Mouse (Mus musculus) heart, postnatal 25 days (tissue): Measurements from ENCODE around the gene Fosb. TPM values are rescaled to one million over a fixed set of nuclear protein-coding genes. Genes with fewer than 3 reads are reported as not detected.

Source experiments
- DNase-seq: peaks from one replicate; pipeline ENCODE4 v3.0.0; 2022; ENCODE audit warnings: low spot score
- intact Hi-C: fragments of 180-260 bp; cut with DNase I; formaldehyde crosslinking; loops from one replicate; pipeline ENCODE4 v1.15.1; 2025
- total RNA-seq, 2 experiments: library from RNA; stranded (reverse); gene quantifications; 2 replicates each; pipeline ENCODE4 v1.2.3; 2021

Gene Fosb
- total RNA-seq, 2 experiments from 2014 or later = 0.59 to 0.81 TPM

DNA sequence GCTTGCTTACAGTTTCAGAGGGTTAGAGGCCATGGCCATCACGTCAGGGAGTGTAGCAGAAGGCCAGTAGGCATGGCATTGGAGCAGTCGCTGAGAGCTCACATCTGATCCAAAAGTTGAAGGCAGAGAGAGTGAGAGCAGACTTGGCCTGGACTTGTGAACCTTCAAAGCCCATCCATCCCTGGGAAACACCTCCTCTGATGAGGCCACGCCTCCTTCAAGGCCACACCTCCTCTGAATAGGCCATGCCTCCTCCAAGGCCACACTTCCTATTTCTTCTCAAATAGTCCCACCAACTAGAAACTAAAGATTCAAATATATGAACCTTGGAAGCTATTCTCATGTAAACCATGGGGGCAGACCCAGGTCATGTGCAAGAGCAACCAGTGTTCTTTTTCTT lies 25.7 kb upstream of the Fosb start:
- no peak for DNase-seq
- intact Hi-C loops = no loop called here

DNA sequence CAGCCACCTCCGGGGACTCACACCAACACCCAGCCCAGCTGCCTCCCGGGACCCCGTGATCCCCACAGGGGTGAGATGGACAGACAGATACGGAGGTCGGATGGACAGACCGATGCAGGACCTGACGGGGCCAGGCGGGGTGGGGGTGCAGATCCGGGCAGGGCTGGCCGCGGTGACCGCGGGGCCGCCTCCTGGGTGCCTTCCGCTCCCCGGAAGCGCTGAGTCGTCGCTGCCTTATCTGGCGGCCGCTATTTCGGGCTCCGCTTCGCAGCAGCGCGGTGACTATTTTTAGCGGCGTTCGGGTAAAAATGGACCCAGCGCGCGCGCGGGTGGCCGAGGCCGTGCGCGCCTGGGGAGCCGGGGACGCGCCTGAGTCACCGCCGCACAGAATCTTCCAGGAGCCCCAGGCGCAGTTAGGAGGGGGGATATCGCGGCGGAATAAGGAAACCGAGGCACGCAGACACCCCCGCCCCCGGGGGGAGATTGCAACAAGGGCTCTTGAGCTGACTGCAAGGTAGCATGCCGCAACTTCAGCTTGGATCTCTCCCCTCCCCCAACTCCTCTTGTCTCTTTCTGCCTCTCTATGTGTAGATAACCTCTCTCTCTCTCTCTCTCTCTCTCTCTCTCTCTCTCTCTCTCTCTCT lies 23.0 kb upstream of the Fosb start:
- DNase-seq = peak; percentile 74
- intact Hi-C loops = no loop called here

DNA sequence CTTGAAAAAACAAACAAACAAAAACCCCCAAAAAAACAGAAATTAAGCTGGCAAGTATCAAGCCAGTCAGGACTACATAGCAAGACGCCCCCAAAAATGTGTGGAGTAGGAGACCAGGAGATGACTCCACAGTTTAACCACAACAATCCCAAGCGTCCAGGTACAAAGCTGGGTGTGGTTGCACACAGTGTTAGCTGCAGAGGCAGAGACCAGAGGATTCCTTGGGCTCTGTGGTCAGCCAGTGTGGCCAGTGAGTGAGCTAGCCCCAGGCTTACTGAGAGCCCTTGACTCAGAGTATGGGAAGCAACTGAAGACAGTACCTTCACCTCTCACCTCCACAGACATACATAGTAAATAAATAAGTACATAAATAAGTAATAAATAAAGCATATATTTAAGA lies 22.1 kb upstream of the Fosb start:
- intact Hi-C loops = no loop called here
- DNase-seq = no peak

DNA sequence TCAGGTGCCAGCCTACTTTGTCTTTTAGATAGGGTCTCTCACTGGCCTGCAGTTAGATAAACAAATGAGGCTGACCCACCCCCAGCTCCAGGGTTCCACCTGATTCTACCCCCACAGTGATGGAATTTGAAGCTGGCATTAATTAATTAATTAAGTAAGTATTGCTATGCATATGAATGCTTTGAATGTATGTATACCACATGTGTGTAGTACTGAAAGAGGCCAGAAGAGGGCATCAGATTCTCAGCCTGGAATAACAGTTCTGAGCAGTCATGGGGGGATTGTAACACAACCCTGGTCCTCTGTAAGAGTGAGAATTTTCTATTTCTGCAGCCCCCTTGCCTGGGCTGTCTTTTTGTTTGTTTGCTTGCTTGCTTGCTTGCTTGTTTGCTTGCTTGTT lies 18.6 kb upstream of the Fosb start:
- intact Hi-C loops = no loop called here
- no peak for DNase-seq

DNA sequence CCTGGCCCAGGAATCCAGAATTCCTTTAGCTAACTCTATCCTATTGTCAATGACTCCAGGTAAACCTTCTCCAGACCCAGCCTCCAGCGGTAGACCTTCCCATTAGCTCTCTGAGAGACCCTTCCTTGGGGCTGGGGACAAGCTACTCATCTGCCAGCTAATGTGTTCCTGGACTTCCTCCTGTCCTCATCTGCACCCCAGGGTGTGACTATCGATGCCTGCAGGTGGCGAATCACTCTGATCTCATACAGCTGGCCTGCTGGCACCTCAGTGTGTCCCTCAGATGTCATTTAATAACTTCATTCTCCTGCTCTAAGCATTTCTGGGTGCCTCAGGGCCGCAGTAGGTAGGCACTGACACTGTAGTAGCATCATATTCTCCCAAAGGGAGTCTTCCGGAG lies 17.9 kb upstream of the Fosb start:
- DNase-seq = no peak
- intact Hi-C loops = no loop called here

DNA sequence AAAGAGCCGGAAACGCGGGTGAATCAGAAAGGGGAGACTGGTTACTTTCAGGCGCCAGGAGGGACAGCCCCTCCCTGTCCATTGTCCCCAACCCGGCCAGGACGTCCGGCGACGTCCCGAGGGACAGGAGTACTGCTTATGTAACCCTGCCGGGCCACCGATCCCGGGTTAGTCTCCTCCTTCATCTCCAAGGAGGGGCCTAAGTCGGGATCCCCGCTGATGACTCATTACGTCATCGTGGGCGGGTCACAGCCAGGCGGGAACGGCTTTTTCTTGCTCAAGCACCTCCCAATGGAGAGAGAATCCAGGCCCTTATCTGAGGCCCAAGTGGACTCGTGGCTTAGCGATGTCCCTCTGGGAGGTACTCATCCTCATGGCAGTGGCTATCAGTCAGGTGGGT lies 17.3 kb upstream of the Fosb start:
- peak; percentile 95 for DNase-seq
- intact Hi-C loops = no loop called here

DNA sequence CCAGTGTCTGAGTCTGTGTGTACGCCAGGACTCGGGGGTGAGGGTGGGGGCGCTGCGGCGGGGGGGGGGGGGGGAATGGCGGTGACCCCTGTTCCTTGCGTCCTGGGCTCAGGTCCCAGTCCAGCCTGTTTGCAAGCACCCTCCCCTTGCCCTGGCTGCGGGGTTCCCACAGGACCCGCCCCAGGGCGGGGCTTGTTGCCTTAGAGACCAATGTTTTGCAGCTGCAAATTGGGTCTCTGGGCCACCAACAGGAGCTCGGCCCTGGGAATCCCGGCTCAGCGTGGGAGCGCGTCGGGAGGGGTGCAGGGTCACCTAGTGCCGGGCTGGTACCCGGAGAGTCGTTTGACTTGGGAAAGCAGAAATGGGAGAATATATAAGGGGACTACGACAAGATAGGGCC lies 16.5 kb upstream of the Fosb start:
- peak; percentile 88 for DNase-seq
- intact Hi-C loops = no loop called here

DNA sequence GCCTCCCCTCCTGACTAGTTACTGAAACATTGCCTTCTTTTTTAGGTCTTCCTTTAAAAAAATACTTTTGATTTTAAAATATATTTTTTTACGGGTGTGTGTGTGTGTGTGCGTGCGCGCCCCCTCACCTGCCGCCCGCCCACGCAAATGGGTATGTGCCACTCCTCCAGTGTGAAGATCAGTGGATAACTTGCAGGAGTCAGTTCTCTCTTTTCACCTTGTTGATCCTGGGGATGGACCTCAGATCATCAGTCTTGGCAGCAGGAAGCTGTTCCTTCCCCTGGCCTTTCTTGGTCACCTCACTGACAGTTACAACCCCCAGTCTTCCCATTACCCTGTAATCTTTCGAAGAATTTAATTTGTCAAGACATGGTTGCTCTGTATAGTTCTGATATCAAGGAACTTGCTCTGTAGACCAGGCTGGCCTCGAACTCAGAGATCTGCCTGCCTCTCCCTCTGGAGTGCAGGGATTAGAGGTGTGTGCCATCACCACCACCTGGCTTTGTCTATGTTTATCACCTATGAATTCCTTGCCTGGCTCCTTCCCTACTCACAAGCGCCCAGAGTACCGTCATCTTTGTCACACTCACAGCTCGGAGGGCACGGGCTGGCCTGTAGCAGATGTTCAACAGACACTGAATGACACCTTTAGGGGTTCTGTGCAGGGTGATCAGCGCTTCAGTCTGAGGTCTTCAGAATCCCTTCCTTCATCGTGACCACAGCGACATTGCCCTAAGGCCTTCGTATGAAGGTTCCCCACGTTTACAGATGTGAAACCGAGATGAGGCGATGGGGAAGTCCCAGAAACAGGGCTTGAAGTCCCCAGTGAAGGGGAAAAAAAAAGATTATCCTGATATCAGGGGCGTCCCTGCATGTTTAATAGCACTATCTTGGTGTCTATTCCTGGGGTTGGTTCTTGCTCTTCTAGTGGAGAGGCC lies 15.7 kb upstream of the Fosb start:
- intact Hi-C loops = no loop called here
- DNase-seq = no peak

DNA sequence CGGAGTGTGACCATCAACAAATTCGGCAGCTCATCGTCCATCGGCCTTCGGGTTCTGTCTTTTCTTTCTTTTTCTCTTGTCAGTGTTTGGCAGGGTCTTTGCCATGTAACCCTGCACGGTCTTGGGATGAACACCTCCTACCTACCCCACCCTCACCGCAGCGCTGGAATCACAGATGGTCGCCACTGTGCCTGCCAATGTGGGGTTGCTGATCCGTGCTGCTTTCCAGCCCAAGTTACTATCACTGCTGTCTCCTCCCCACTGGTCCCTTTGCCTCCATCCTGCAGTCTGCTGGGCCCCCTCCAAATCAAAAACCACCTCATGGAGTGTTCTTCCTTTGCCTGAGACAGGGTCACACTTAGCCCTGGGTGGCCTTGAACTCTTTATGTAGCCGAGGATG lies 14.4 kb upstream of the Fosb start:
- DNase-seq = no peak
- intact Hi-C loops = no loop called here

DNA sequence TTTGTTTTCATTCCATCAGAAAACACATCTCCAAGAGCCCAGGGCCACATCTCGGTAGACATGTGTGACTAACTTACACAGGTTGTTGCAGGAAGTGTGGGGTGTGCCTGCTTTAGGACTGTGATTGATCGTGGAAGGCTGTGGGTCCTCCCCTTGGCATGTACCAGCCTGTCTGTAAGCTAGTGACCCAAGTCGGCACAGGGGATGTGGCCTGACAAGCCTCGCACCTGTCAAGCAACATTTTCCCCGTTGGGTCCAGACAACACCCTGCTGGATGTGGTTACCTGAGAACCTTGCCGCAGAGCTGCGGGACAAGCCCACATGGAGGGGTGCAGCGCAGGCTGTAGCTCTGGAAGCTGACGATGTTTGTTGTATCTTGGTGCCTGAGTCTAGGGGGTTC lies 12.6 kb upstream of the Fosb start:
- DNase-seq = no peak
- intact Hi-C loops = no loop called here

DNA sequence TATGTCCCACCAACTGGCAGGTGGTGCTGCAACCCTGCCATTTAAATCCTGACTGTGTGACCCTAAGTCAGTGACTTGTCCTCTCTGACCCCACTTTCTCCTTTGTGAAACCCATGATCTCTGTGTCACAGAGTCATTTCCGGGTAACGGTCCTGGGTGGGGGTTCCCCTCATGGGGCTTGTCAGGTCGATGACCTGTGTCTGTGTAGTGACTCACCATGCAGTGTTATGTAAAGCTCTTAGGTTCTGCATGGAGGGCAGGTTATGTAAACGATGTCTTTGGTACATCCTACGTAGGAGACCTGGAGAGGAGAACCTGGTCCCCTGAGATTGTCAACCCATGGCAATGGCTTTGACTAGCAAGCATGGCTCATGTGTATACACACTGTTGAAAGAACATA lies 11.6 kb upstream of the Fosb start:
- intact Hi-C loops = no loop called here
- no peak for DNase-seq

DNA sequence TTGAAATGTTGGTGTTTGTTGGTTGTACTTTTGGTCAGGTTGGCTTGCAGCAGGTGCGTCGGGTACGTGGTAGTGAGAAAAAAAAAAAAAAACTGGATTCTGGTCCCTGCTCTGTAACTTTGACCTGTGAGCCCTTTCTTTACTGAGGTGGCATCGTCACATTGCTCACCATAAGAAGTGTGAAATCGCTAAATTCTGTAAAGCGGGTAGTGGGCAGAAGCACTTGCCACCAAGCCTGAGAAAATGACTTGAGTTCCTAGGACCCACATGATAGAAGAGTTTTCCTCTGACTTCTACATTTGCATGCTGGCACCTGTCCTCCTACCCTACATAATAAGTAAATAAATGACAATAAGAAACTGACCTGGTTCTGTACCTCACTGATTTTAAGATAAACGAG lies 10.8 kb upstream of the Fosb start:
- intact Hi-C loops = no loop called here
- no peak for DNase-seq

DNA sequence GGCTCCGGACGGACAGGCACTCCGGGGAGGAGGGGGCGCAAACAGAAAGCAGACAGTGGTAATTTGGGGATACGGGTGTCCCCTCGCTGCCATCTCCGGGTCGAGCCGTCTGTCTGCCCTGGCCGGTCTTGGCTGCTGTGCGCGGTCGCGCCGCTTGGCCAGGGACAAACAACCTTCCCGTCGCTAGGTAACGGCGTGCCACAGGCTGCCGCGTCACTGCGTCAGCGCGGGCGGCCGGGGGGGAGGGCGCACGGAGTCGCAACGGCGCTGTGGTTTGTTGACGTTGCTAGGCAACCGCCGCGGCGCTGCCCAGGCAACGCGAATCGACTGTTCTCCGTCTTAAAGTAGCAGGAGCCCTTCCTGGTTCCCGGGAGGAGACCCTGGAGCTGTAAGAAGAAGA lies 10.1 kb upstream of the Fosb start:
- DNase-seq = peak; percentile 94
- intact Hi-C loops = no loop called here

DNA sequence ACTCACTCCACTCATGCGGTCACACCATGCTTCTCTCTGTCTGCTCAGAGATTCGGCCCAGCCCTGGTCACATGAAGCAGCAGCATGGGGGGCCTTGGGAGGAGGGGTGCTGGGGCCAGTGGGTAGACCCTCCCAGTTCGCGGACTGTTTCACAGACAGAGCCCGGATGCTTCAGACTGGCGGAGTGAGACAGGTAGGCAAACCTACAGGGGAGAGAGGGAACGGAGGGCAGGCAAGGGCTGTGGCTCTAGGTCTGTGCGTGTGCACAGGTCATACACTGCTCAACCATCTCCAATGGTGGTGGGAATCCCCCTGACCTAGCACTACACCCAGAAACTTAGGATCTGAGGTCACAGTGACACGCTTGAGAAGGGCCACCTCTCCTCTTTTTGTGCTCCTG lies 9.6 kb upstream of the Fosb start:
- intact Hi-C loops = no loop called here
- DNase-seq = no peak

DNA sequence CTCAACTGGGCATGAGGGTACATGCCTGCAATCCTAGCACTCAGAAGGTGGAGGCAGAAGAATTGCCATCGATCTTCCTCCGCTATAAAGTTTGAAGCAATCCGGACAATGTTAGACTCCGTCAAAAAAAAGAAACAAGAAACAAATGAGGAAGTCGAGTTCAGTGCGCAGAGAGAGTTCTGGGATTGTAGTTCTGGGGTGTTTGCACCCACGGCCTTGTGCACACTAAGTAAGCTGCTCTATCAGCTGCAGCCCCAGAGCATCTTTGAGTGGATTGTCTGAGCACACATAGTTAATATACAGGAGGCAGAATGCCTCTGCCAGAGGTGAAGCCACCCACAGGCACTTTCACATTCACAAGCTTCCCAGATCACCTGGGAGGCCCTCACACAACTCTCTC lies 8.8 kb upstream of the Fosb start:
- intact Hi-C loops = no loop called here
- DNase-seq = no peak

DNA sequence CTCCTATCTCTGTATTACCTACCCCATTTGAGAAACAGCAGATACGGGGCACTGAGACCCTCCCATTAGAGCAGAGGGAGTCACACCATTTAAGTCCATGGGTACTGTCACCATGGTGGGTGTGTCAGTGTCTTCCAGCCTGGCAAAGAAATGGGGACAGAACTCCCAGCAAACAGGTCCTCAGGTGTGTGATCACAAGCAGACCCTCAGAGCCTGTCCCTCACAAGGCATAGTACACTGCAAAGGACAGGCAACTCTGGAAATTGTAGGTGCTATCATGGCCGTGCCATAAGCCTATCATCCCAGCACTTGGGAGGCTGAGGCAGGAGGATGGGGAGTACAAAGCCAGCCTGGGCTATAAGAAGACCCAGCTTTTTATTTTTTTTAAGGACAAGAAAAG lies 8.3 kb upstream of the Fosb start:
- no peak for DNase-seq
- intact Hi-C loops = no loop called here

DNA sequence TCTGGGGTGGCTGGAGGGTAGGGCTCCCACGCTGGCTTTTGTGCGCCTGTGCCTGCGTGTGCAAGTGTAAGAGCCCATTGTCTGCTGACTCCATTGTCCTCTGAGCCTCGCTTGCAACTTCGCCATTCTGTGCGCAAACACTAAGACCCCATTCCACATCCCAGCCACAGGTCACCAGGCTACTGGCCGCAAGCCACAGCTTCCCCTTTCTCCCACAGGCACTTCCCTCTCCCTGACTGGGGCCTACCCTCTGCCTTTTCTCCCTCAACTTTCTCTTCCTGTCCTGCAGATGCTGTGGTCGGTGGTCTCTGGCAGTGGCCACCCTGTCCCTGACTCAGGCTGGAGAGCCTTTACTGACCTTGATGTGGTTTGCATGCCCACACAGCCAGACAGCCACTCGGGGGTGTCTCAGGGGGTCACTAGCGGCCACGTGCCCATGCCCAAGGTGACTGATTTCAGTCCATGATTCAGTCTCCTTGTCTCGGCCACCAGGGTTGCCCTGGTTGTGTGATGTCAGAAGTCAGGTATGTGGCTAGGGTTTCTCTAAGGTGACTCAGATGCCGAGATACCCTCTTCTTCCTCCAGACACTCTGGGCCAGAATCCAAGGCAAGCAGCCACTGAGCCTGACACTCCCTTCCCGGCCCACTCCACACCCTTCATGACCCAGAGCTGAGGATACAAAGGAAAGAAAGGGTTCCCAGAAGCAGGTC lies 6.8 kb upstream of the Fosb start:
- intact Hi-C loops = no loop called here
- no peak for DNase-seq

DNA sequence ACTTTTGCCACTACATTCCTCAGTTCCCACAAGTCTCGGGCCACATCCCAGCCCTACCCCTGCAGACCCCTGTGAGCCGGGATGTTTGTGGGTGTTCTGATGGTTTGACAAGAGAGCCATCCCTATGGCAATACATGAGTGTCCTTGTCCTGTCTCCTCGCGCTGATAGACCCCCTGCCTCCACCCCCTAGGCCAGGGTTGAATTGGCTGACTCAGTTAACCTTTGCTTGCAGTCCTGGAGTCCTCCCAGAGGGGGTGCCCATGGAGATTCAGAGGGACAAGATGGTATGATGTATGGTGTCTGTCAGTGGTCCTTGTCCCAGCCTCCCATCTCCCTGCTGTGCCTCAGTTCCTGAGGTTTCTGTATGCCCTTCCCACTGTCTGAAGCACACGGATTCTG lies 4.2 kb upstream of the Fosb start:
- no peak for DNase-seq
- intact Hi-C loops = no loop called here

DNA sequence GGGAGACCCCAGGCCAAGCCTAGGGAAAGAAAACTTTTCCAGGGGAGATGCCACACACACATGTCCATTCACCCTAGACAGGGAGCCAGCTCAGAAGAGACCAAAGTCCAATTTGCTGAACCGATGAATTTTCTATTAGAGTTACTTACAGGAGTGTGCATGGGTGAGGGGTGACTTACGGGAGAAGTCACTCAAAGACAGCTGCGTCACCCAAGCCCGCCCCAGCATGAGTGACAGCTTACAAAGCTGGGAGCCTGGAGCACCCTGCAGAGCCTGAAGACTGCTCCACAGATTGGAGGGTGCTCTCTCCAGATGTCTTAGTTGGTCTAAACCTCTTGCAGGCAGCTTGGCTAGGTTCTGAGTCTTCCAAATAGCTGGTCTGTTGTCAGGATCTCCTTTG lies 2.1 kb upstream of the Fosb start:
- DNase-seq = no peak
- intact Hi-C loops = no loop called here

DNA sequence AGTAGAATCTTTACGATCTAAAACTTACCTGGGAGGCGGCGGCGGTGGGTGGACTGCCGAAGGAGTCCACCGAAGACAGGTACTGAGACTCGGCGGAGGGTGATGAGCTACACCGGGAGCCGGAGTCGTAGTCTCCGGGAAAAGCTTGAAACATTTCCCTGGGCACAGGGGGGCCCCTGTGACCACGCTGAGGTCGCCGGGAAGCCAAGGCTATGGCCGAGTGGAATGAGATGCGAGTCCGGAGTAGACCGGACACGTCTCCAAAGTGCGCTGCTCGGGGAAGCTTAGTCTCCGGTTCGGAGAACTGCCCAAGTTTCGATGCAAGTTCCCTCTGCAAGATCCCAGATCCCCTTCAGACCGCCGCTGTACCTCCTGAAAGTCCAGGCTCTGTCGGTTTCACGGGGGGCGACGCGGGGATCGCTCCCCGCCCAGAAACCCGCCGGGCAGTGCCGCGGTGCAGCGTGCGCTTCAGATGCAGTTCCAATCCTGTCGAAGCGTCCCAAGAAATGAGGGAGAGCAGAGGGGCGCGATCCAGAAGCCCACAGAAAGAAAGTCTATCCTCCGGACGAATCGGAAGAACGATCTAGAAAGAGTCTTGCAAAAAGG lies 470 bp downstream of the Fosb start:
- intact Hi-C loops = no loop called here
- DNase-seq = no peak
